In the genomic region with DNA sequence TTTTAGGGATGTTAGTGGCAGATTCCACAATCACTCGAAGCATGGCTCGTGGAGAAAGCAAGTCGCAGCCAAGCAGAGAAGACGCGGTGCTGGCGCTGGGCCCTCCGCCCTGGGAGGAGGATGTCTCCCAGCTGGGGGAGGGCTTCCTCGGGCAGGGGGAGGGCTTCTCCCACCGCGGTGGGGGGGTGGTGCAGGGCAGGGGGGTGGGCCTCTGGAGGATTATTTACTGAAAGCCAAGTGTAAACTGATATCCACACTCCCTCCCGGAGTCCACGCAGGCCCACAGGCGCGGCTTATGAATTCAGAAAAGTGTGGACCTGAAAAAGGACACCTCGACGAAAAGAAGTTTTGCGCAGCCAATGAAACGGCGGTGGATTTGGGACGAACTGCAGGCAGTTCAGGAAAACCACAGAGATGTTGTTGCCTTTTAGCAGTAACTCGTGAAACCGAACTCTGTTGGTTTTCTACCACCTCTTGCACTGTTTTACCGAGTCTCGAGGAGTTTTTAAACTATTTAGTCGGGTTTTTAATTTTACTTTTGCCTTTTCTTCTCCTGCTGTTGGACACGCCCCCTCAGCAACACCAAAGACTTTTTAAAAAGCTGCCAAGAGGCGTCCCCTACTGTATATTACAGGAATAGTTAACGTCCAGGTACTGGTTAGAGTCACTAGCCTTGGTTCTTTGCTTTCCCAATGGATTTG, we compare ENCODE assay signal across 8 mouse cellular contexts. TPM values are rescaled to one million over a fixed set of nuclear protein-coding genes. Genes with fewer than 3 reads are reported as not detected.
A peak's percentile ranks its signal among the peaks of the same experiment; 100 is the strongest.
DNase-seq lines count a peak whose midpoint lies in the region; ATAC-seq and TF ChIP-seq lines count a peak whose summit lies in the region.

TSS of gene Myof (minus strand) at position 297 of the 701 bp plus-strand sequence.

- no peaks in the 10 kb centered on the region; the same call in 1 of the 2 replicates for H3K4me1 ChIP-seq in spleen, adult 2 months (ENCODE audit: control insufficient read depth, insufficient read depth, insufficient read length)
- H3K4me1 ChIP-seq in embryonic facial prominence, embryonic 11.5 days (ENCODE audit: control insufficient read depth, insufficient read depth, low read length) = no peaks in the 10 kb centered on the region
- H3K4me1 ChIP-seq in heart, embryonic 11.5 days (ENCODE audit: control insufficient read depth, insufficient read depth, low read length) = 0 out of 2 replicates have a peak, but pooled peaks cover 4% of the 10 kb centered on the region
- H3K4me1 ChIP-seq in lung, postnatal 0 days (ENCODE audit: insufficient read depth, low read depth, low read length) = peaks cover 14% of the 10 kb centered on the region; the same call in 1 of the 2 replicates

- no peak for TF ChIP-seq POLR2A in spleen, adult 2 months (IDR thresholded peaks at IDR 0.05; ENCODE audit: low read depth, low read length)

- 2% methylated on average over 28 of the region's 28 CpGs for WGBS in spleen, adult 2 months
- under 1% methylated on average over 28 of the region's 28 CpGs for WGBS in embryonic facial prominence, embryonic 11.5 days
- WGBS in heart, embryonic 11.5 days (ENCODE audit: insufficient replicate concordance) = under 1% methylated on average over 28 of the region's 28 CpGs
- under 1% methylated on average over 28 of the region's 28 CpGs for WGBS in lung, postnatal 0 days

- H3K9me3 ChIP-seq in embryonic facial prominence, embryonic 11.5 days (replicated peaks; ENCODE audit: control insufficient read depth, low read length) = no peaks in the 10 kb centered on the region
- no peaks in the 10 kb centered on the region for H3K9me3 ChIP-seq in heart, embryonic 11.5 days (replicated peaks; ENCODE audit: control insufficient read depth, low read length)
- H3K9me3 ChIP-seq in lung, postnatal 0 days (ENCODE audit: low read length) = no peaks in the 10 kb centered on the region

- peak within 1 kb of the TSS; percentile 37 for H3K9ac ChIP-seq in embryonic facial prominence, embryonic 11.5 days (replicated peaks; ENCODE audit: low read length)
- peak within 1 kb of the TSS; percentile 47 for H3K9ac ChIP-seq in heart, embryonic 11.5 days (ENCODE audit: low read depth, low read length)
- H3K9ac ChIP-seq in lung, postnatal 0 days (replicated peaks; ENCODE audit: low read depth) = peak within 1 kb of the TSS; percentile 54

- TF ChIP-seq EP300 in lung, postnatal 0 days (IDR thresholded peaks at IDR 0.05) = no peak; the same call in none of the 2 replicates

- TF ChIP-seq CTCF in spleen, adult 2 months (IDR thresholded peaks at IDR 0.05; ENCODE audit: extremely low read depth, insufficient read depth, insufficient read length, insufficient replicate concordance) = peak; percentile 24; the same call in 1 of the 2 replicates
- peak; percentile 80 for TF ChIP-seq CTCF in lung, postnatal 0 days (IDR thresholded peaks at IDR 0.05)

- peak; percentile 68; the same call in 1 of the 2 replicates for ATAC-seq in embryonic facial prominence, embryonic 11.5 days (replicated peaks; ENCODE audit: insufficient number of reproducible peaks, low FRiP score, low TSS enrichment, low read depth)
- ATAC-seq in heart, embryonic 11.5 days (replicated peaks; ENCODE audit: insufficient number of reproducible peaks, low FRiP score, low TSS enrichment) = no peak
- ATAC-seq in lung, postnatal 0 days = peak; percentile 82

- no peaks in the 10 kb centered on the region for H3K36me3 ChIP-seq in spleen, adult 2 months (ENCODE audit: control insufficient read depth, insufficient read depth, low read length)
- no peaks in the 10 kb centered on the region for H3K36me3 ChIP-seq in embryonic facial prominence, embryonic 11.5 days (replicated peaks; ENCODE audit: control insufficient read depth, insufficient read depth, low read depth, low read length)
- H3K36me3 ChIP-seq in heart, embryonic 11.5 days (ENCODE audit: control insufficient read depth, insufficient read depth, low read length) = no peaks in the 10 kb centered on the region
- no peaks in the 10 kb centered on the region for H3K36me3 ChIP-seq in lung, postnatal 0 days (ENCODE audit: insufficient read depth, low read length)

- peak within 1 kb of the TSS; percentile 44 for H3K4me3 ChIP-seq in spleen, adult 2 months (ENCODE audit: extremely low read depth, insufficient read depth, insufficient read length)
- peak within 1 kb of the TSS; percentile 31 for H3K4me3 ChIP-seq in embryonic facial prominence, embryonic 11.5 days (ENCODE audit: low read depth, low read length)
- peak within 1 kb of the TSS; percentile 44 for H3K4me3 ChIP-seq in heart, embryonic 11.5 days (ENCODE audit: low read depth, low read length)
- H3K4me3 ChIP-seq in lung, postnatal 0 days (ENCODE audit: low read depth, low read length) = peak within 1 kb of the TSS; percentile 52

- DNase-seq in spleen, adult 2 months (ENCODE audit: low read depth in 1 of 2, low spot score in 2 of 2) = no peak
- DNase-seq in spleen, adult 12 weeks (ENCODE audit: low spot score) = no peak
- DNase-seq in embryonic facial prominence, embryonic 11.5 days (ENCODE audit: low spot score) = peak; percentile 79
- peak; percentile 64 for DNase-seq in kidney, adult 9 months
- peak; percentile 93 for DNase-seq in lung, postnatal 0 days (ENCODE audit: low spot score)
- peak; percentile 41 for DNase-seq in retina, embryonic 14.5 days (ENCODE audit: low spot score)
- no peak for DNase-seq in spleen, postnatal 4 days (ENCODE audit: low spot score in 2 of 2)

- H3K27me3 ChIP-seq in spleen, adult 2 months (ENCODE audit: control insufficient read depth, insufficient read depth, low read length) = peaks cover 3% of the 10 kb centered on the region
- H3K27me3 ChIP-seq in embryonic facial prominence, embryonic 11.5 days (ENCODE audit: control insufficient read depth, insufficient read depth, low read length) = no peaks in the 10 kb centered on the region
- H3K27me3 ChIP-seq in heart, embryonic 11.5 days (ENCODE audit: control insufficient read depth, insufficient read depth, low read length) = no peaks in the 10 kb centered on the region; the same call in 1 of the 2 replicates
- H3K27me3 ChIP-seq in lung, postnatal 0 days (replicated peaks; ENCODE audit: insufficient read depth, low read length) = no peaks in the 10 kb centered on the region

- H3K27ac ChIP-seq in spleen, adult 2 months (ENCODE audit: insufficient read depth, low read length) = no peak within 1 kb of the TSS
- no peak within 1 kb of the TSS for H3K27ac ChIP-seq in embryonic facial prominence, embryonic 11.5 days (replicated peaks; ENCODE audit: low read depth, low read length)
- H3K27ac ChIP-seq in heart, embryonic 11.5 days (ENCODE audit: low read depth, low read length) = no peak within 1 kb of the TSS
- H3K27ac ChIP-seq in lung, postnatal 0 days (ENCODE audit: low read length) = peak within 1 kb of the TSS; percentile 87

- peak within 1 kb of the TSS; percentile 45 for H3K4me2 ChIP-seq in embryonic facial prominence, embryonic 11.5 days (ENCODE audit: low read depth, low read length)
- H3K4me2 ChIP-seq in heart, embryonic 11.5 days = peak within 1 kb of the TSS; percentile 73
- H3K4me2 ChIP-seq in lung, postnatal 0 days (replicated peaks; ENCODE audit: low read depth, low read length) = peak within 1 kb of the TSS; percentile 70

RNA-seq across cellular contexts. Expression of gene Myof, which starts in this region (rescaled TPM):
- polyA plus RNA-seq in spleen, adult 2 months (2012; rRNA removed) = 10.6 and 11.7 TPM in 2 replicates
- 7.8 and 8.0 TPM in 2 replicates for polyA plus RNA-seq in embryonic facial prominence, embryonic 11.5 days (2014; fragmentation: Nextera tagmentation; extraction: Ambion mirVana)
- polyA plus RNA-seq in heart, embryonic 11.5 days (2014; fragmentation: Nextera tagmentation; extraction: Ambion mirVana) = 7.4 and 8.5 TPM in 2 replicates
- polyA plus RNA-seq in lung, postnatal 0 days (2015; fragmentation: Nextera tagmentation; extraction: Ambion mirVana) = 36.4 and 37.3 TPM in 2 replicates

Comparison
In these comparisons a context has a peak if more than half of its experiments do, and no peak if none do; other contexts are left out.
1. DNase-seq: peak in embryonic facial prominence, embryonic 11.5 days (single experiment), kidney, adult 9 months (single experiment), lung, postnatal 0 days (single experiment) and retina, embryonic 14.5 days (single experiment); none in spleen, adult 2 months (0 of 2), spleen, adult 12 weeks (single experiment) and spleen, postnatal 4 days (0 of 2).
2. Peak in every context shown above with its lines, with median percentiles within 50 percentile points of each other: H3K4me3 ChIP-seq, H3K4me2 ChIP-seq and H3K9ac ChIP-seq.